Mouse (Mus musculus) megakaryocyte, embryonic 14.5 days (primary cell): ENCODE data around the gene Hnrnpu.

Source experiments
- FLI1 ChIP-seq: IDR thresholded peaks from 2 replicates; pipeline ENCODE4 v1.6.1; 2012; ENCODE audit warnings: low read length, inconsistent platforms, mixed read lengths
- GATA1 ChIP-seq: IDR thresholded peaks from 3 replicates; pipeline ENCODE4 v1.6.1; 2012; ENCODE audit warnings: mixed read lengths, low read length, inconsistent platforms, borderline replicate concordance

DNA sequence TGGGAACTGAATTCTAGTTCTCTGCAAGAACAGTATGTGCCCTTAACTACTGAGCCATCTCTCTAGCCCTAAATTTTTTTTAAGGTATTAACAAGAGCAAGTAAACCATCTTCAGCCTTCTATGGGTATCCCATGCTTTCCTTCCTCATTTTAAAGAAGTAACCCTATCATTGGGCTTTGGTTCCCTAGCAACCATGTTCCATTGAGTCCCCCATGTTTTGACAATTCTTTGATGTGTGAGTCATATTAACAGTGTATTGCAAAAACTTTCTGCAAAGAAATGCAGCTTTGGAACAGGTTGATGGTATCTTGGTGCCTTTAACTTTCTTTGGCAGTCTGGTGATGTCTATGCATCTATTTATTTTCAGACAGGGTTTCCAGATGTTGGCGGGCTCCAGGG is 43.5 kb downstream of the Hnrnpu start:
- TF ChIP-seq GATA1 (no peak), FLI1 (no peak)
